Mouse (Mus musculus) small intestine, adult 2 months (tissue): Measurements from ENCODE around the gene Tmem170.

ENCODE experiments used
- CTCF ChIP-seq: fragments of 200-500 bp; IDR thresholded peaks from 2 replicates; pipeline ENCODE4 v1.5.1; 2012; ENCODE audit warnings: low read depth, mild to moderate bottlenecking, control low read depth, inconsistent platforms, low read length, moderate library complexity, mixed read lengths; ENCODE audit not compliant: insufficient replicate concordance, insufficient read length; ENCODE audit errors: extremely low read depth
- POLR2A ChIP-seq: fragments of 200-500 bp; IDR thresholded peaks from 2 replicates; pipeline ENCODE4 v1.6.1; 2012; ENCODE audit warnings: low read depth, mild to moderate bottlenecking, control low read depth, inconsistent platforms, low read length, moderate library complexity

- no peak for TF ChIP-seq CTCF
- no peak for TF ChIP-seq POLR2A
These were observed 15.4 kb upstream of the Tmem170 start for GRCm38 (mm10) chr8:111891983-111892382.
